Mouse (Mus musculus) c-Kit-positive CD71-negative TER-119-negative erythroid progenitor cells, embryonic 14.5 days (primary cell): ENCODE results near the gene Ubl5.
"Not testable (repeated sequence)": the region's sequence is repeated elsewhere in the genome, so short reads cannot be mapped to it uniquely, and the experiment has no call there.

Source experiments
- DNase-seq: peaks from one replicate; pipeline ENCODE4 v3.0.0-alpha.2; 2013; ENCODE audit warnings: low read depth

Gene Ubl5

DNA sequence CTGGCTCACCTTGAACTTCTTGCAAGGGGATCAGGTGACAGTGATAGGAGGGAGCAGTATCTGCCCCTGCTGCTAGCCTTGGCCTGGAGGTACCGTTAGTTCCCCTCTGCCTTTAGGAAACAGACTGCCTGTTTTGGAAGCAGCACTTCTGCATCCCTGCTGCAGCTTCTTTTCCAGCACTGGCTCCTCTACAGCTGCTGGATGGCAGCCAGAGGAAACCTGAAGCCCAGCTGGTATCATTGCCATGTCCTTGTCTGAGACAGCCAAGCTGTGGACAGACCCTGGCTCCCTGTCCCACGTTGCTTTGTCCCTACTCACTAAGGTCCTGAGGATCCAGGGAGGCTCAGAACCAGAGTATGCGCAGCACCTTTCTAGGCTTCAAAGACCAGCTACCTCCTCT, 14.9 kb downstream of the Ubl5 start:
- no peak for DNase-seq

GRCm38 (mm10) chr9:20662325-20662724, 19.6 kb downstream of the Ubl5 start:
- no peak for DNase-seq

DNA sequence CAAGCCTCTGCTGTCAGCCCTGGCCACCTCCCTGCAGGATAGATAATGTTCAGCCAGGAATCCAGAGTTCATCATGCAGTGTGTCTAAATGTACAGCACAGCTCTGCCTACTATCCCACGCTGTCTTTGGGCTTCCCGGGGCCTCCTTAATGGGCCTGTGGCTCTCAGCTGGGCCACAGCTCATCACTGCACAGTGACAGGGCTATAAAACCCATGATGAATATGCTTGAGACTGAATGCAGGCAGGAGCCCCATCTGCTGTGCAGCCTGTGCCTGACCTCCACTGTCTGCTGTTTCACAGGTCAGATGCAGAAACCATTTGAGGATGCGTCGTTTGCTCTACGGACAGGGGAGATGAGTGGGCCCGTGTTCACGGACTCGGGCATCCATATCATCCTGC, 20.2 kb downstream of the Ubl5 start:
- no peak for DNase-seq

DNA sequence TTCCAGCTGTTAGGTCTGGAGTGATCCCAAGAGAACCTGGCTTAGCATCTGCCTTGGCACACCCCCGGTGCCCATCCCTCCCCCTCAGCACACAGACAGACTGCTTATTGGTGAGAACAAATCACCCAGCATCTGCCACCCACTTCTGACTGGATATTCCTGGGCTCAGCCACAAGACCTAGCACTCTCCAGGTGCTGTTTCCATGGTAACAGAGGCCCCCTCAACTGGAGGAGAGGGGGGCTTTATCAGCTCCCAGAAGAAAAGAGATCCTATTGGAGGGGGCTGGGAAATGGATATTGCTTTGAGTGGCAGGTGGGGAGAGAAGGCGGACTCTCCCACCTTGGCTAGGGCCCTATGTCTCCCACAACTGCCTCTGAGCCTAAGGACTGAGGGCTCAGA, 21.3 kb downstream of the Ubl5 start:
- DNase-seq = no peak

DNA sequence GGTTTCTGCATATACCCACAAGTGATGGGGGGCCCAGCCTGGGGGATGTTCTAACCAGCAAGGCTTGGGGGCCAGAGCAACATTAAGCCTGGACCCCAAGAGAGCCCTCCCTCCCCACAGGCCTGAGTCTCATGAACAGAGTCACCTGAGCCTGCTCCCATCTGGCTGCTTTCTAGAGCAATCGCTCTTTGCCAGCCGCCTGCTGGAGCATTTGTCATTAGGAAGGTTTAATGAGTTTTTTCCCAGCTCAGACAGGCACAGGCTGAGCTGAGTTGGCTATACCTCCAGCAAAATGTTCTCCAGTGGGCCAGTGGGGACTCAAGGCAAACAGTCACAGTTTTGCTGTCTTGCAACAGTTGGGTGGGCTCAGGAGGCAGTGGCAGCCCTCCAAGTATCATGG, 21.7 kb downstream of the Ubl5 start:
- no peak for DNase-seq

DNA sequence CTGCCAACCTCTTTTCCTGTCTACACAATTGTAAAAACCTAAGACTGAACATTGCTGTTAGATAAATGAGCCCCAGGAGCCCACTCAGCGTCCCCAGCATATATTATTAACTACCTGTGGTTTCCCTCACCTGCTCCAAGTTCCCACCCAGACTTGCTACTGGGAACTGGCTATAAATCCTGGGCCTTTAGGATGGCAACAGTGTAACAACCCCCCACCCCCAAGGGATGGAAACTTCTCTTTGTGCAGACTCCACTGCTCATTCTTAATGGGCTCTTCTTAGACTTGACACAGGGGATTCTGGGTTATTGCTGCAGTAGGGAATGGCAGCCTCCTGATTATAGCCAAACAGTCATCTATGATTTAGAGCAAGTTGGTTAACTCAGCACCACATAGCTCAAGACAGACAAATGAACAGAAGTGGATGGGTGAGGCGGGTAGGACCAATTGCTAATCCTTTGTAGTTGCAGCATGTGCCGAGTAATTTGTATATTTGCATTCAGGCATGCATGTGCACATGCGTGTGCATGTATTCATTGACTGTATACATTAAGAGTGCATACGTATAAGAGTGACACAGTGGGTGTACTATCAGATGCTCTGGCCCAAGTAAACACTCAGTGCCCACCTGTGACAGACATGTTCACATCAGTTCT, 22.4 kb downstream of the Ubl5 start:
- DNase-seq = no peak

GRCm38 (mm10) chr9:20665925-20666324, 23.2 kb downstream of the Ubl5 start:
- no peak for DNase-seq

DNA sequence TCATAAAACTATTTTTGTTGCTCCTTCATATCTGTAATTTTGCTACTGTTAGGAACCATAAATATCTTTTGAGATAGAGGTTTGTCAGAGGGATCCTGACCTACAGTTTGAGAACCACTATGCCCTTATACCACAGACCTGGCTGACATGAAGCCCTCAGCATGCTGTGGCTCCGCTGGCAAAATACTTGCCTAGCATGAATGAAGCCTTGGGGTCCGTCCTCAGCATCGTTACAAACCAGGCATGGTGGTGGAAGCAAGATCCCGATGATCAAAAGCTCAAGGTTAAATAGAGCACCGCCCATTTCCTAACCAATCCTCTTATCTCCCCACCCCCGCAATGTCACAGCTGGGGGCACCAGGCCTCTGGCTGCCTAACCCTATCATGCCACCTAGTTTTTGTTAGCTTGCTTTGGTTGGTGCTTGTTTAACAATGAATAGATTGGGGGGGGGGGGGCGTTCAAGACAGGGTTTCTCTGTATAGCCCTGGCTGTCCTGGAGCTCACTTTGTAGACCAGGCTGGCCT, 23.9 kb downstream of the Ubl5 start:
- DNase-seq = no peak

DNA sequence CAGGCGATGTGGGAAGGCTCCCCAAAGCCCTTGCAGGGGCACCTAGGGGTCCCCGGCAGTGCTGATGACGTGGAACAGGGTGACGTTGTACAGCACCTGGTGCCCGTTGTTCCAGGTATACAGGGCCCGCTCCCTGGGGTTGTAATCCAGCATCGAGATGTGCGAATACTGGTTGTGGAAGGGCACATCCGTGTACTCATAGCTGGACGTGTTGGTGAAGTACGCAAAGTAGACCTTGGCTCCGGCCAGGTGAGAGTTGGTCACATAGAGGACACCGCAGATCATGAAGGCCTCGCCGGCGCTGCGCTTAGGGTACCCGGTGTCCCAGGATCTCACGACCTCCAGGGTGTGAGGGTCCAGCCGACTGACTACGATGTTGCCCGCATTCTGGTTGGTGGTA, 25.4 kb downstream of the Ubl5 start:
- no peak for DNase-seq

DNA sequence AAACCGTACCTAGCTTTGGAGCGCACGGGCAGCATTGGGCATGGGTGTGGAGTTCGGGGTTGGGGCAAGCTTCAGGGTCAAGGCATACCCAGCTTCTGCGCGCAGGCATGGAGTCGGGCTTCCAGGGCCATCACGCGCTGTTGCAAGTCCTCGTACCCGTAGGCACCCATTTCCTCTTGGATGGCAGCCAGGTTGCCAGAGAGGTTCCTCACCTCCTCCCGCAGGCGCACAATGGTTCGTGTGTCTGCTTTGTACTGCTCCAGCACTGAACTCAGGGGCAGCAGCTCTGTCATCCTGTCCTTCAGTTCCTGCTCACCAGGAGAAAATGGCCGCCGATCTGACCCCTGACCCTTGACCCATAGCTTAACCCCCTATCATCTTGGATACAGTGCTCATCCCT, 29.4 kb downstream of the Ubl5 start:
- DNase-seq = no peak

DNA sequence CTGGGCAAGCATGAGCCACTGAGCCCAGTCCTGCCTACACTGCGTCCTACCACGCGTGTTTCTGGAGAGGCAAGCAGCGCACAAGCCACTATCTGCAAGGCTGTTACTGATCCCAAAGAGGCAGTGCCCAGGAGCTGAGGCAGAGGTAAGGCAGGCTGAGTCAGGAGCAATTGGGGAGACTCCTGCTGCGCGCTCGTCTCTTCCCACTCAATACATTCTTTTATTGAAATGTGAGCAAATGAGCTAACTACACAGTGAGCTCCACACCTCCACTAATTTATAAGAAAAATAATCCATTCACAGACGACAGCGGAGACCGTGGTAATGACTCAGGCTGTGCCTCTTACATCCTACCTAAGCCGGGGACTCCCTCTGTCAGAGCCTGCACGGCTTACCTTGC, 35.2 kb downstream of the Ubl5 start:
- no peak for DNase-seq

GRCm38 (mm10) chr9:20680378-20680958, 37.8 kb downstream of the Ubl5 start:
- no peak for DNase-seq

DNA sequence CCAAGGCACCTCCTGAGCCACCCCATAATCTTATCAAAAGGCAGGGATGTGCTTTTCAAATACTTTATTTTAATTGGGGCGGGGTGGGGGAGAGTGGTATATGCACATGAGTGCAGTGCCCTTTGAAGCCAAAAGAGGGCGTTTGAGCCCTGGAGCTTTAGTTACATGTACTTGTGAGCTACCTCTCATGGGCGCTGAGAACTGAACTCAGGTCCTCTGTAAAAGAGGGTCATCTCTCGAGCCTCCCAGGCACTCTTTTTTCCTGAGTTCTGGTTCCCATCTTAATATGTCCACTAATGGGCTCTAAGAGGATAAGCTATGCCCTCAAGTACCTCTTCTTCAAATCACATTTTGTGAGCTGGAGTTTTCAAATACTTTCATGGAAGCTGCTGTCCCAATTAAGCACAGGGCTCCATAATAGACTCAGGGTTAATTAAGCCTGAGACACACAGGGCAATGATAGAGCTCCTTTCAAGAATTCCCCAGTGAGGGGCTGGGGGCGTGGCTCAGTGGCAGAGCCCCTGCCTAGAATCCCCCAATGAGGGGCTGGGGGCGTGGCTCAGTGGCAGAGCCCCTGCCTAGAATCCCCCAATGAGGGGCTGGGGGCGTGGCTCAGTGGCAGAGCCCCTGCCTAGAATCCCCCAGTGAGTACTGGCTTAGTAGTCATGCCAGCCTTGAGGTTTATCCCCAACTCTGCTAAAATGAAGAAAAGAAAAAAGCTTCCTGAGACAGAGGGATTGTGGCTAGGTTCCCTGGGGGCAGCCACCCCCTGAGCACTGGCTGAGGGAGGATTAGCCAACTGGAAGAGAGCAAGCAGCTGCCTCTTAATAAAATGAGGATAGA, 39.1 kb downstream of the Ubl5 start:
- no peak for DNase-seq

- DNase-seq = no peak
These were observed 39.7 kb downstream of the Ubl5 start for GRCm38 (mm10) chr9:20682389-20682722.

GRCm38 (mm10) chr9:20685081-20685861, 42.6 kb downstream of the Ubl5 start:
- no peak for DNase-seq

- no peak for DNase-seq
These were observed 46.7 kb downstream of the Ubl5 start for GRCm38 (mm10) chr9:20689403-20689802.

DNA sequence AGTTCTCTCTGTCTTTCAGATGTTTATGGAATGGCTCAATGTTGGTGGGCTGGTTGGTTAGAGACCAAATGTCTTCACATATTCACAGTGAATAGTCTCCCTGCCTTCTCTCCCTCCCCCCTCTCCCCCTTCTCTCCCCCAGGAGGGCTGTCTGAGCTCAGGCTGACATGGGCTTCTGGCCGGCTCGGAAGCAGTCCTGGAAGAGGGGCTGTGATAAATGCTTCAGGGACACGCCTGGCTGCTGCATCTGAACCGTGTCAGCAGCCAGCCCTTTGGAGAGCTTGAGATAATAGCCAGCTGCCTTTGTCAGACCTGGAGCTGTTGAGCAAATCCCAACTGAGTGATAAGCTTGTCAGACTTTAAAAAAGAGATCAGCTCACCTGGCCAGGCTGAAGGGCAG, 47.2 kb downstream of the Ubl5 start:
- DNase-seq = no peak

DNA sequence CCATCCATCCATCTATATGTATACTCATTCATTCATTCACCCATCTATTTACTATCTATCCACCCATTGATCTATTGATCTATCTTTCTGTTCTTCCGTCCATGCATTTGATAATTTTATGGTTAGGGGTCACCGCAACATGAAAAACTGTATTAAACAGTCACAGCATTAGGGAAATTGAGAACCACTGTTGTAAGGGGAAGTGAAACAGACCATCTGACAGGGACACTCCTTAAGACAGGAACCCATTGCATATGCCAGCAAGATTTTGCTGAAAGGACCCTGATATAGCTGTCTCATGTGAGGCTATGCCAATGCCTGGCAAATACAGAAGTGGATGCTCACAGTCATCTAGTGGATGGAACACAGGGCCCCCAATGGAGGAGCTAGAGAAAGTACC, 47.8 kb downstream of the Ubl5 start:
- not testable (repeated sequence) for DNase-seq

GRCm38 (mm10) chr9:20692863-20693262, 50.2 kb downstream of the Ubl5 start:
- no peak for DNase-seq

DNA sequence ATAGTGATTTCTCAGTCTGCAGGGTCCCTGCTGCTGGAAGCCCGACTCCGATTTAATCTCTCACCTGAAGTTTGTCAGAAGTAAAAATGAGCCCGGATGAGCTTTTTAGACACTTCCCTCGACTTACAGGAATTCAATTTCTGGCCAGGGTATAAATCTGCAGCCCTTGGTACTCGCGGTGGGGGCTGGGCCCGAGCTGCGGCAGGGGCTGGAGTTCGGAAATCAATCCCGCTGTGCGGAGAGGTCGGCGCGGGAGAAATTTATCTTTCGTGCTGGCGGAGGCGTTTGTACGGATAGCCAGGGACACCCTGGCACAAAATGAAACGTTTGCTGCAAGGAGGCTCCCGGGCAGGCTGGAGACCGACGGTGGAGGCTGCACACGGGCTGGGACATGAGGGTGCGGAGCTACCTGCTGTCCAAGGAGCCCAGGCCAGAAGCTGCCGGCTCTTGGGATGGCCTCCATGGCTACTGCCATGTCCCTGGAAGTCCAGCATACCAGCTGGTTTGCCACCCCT, 52.1 kb downstream of the Ubl5 start:
- no peak for DNase-seq

DNA sequence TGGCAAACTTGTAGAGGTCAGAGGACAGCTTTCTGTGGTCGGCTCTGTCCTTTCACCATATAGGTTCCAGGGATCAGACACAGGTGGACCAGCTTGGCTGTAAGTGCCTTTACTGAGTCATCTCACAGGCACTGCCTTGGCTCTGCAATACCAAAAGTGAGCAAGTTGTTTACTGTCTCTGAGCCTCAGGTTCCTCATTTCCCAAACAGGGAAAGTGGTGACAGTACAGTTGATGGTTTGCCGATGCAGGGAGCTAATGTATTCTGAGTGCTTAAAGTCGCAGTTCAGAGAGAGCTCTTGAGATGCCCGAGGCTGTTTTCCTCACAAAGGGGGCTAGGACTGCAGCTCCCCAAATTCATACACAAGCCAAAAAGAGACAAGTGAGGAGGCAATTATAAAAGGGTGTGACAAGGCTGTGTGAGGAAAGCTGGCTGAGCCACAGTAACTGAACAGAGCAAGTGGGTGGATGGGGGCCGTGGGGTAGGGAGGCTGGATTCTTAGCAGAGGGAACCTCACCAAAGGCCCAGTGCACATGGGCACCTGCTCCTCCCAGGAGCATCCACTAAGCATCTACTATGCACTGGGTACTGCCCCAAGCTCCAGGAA, 53.5 kb downstream of the Ubl5 start:
- no peak for DNase-seq
